Mouse (Mus musculus): ENCODE measurements at regions not wholly inside any gene's neighbourhood (a gene's known extent, or its start where the extent isn't known, plus 50 kb on each side); places are given as distances from the start of the nearest gene placed in this dataset.

- TF ChIP-seq HCFC1 (IDR thresholded peaks at IDR 0.05; ENCODE audit: borderline replicate concordance, insufficient read depth, low read length) (no peak), ZNF384 (IDR thresholded peaks at IDR 0.05; ENCODE audit: low read depth, low read length) (no peak), ZC3H11A (IDR thresholded peaks at IDR 0.05; ENCODE audit: borderline replicate concordance, low read depth, low read length) (no peak), MAFK (IDR thresholded peaks at IDR 0.05; ENCODE audit: insufficient read depth, low read depth, low read length) (no peak), CHD2 (IDR thresholded peaks at IDR 0.05; ENCODE audit: low read depth, low read length) (no peak)
- Histone ChIP-seq H3K9me3 (ENCODE audit: control insufficient read depth, insufficient read depth, low read depth, low read length) (no peaks in the 10 kb centered on the region), H3K27ac (ENCODE audit: insufficient read depth, low read depth, low read length, poor library complexity, severe bottlenecking) (no peak overlapping the region), H3K4me1 (ENCODE audit: control insufficient read depth in 2 of 2, insufficient read depth in 2 of 2, low read length in 2 of 2, poor library complexity in 1 of 2) (no peaks in the 10 kb centered on the region), H3K36me3 (ENCODE audit: control insufficient read depth, insufficient read depth, low read length, poor library complexity, severe bottlenecking) (no peaks in the 10 kb centered on the region), H3K4me3 (ENCODE audit: insufficient read depth in 1 of 2, low read depth in 1 of 2, low read length in 2 of 2, poor library complexity in 1 of 2, severe bottlenecking in 1 of 2) (no peak overlapping the region), H3K9ac (ENCODE audit: insufficient read depth, low read depth, low read length, poor library complexity, severe bottlenecking) (no peak overlapping the region)
- in situ Hi-C loops (cut with MboI; ENCODE audit: low sequenced_read_pairs in 2 of 2, unreplicated experiment in 2 of 2) = no loop called here
- DNase-seq (ENCODE audit: low read depth, low spot score) = no peak
These were observed 273.3 kb downstream of the Rybp start for GRCm38 (mm10) chr6:100013949-100014348.

- H3K9me3 ChIP-seq (ENCODE audit: control insufficient read depth, insufficient read depth, low read depth, low read length) = no peaks in the 10 kb centered on the region
- no peak for TF ChIP-seq CHD2 (IDR thresholded peaks at IDR 0.05; ENCODE audit: low read depth, low read length)
- TF ChIP-seq ZC3H11A (IDR thresholded peaks at IDR 0.05; ENCODE audit: borderline replicate concordance, low read depth, low read length) = no peak
- TF ChIP-seq MAFK (IDR thresholded peaks at IDR 0.05; ENCODE audit: insufficient read depth, low read depth, low read length) = no peak
- TF ChIP-seq ZNF384 (IDR thresholded peaks at IDR 0.05; ENCODE audit: low read depth, low read length) = no peak
- no peak for TF ChIP-seq HCFC1 (IDR thresholded peaks at IDR 0.05; ENCODE audit: borderline replicate concordance, insufficient read depth, low read length)
- no peak for DNase-seq (ENCODE audit: low read depth, low spot score)
- no peaks in the 10 kb centered on the region for H3K36me3 ChIP-seq (ENCODE audit: control insufficient read depth, insufficient read depth, low read length, poor library complexity, severe bottlenecking)
- no peak overlapping the region for H3K9ac ChIP-seq (ENCODE audit: insufficient read depth, low read depth, low read length, poor library complexity, severe bottlenecking)
- in situ Hi-C loops (cut with MboI; ENCODE audit: low sequenced_read_pairs in 2 of 2, unreplicated experiment in 2 of 2) = no loop called here
- no peaks in the 10 kb centered on the region for H3K4me1 ChIP-seq (ENCODE audit: control insufficient read depth in 2 of 2, insufficient read depth in 2 of 2, low read length in 2 of 2, poor library complexity in 1 of 2)
- H3K27ac ChIP-seq (ENCODE audit: insufficient read depth, low read depth, low read length, poor library complexity, severe bottlenecking) = no peak overlapping the region
- H3K4me3 ChIP-seq (ENCODE audit: insufficient read depth in 1 of 2, low read depth in 1 of 2, low read length in 2 of 2, poor library complexity in 1 of 2, severe bottlenecking in 1 of 2) = no peak overlapping the region
These were observed 275.7 kb downstream of the Rybp start for GRCm38 (mm10) chr6:100011520-100012062.

- H3K9ac ChIP-seq (ENCODE audit: insufficient read depth, low read depth, low read length, poor library complexity, severe bottlenecking) = no peak overlapping the region
- no peak overlapping the region for H3K4me3 ChIP-seq (ENCODE audit: insufficient read depth in 1 of 2, low read depth in 1 of 2, low read length in 2 of 2, poor library complexity in 1 of 2, severe bottlenecking in 1 of 2)
- no peaks in the 10 kb centered on the region for H3K4me1 ChIP-seq (ENCODE audit: control insufficient read depth in 2 of 2, insufficient read depth in 2 of 2, low read length in 2 of 2, poor library complexity in 1 of 2)
- no peak for TF ChIP-seq CHD2 (IDR thresholded peaks at IDR 0.05; ENCODE audit: low read depth, low read length)
- DNase-seq (ENCODE audit: low read depth, low spot score) = no peak
- no peak overlapping the region for H3K27ac ChIP-seq (ENCODE audit: insufficient read depth, low read depth, low read length, poor library complexity, severe bottlenecking)
- H3K36me3 ChIP-seq (ENCODE audit: control insufficient read depth, insufficient read depth, low read length, poor library complexity, severe bottlenecking) = no peaks in the 10 kb centered on the region
- no peaks in the 10 kb centered on the region for H3K9me3 ChIP-seq (ENCODE audit: control insufficient read depth, insufficient read depth, low read depth, low read length)
- in situ Hi-C loops (cut with MboI; ENCODE audit: low sequenced_read_pairs in 2 of 2, unreplicated experiment in 2 of 2) = no loop called here
These were observed 276.3 kb downstream of the Rybp start for GRCm38 (mm10) chr6:100010954-100011481.

GRCm38 (mm10) chr6:99999711-100000365 lies 273.6 kb upstream of the Prok2 start:
- H3K4me3 ChIP-seq (ENCODE audit: insufficient read depth in 1 of 2, low read depth in 1 of 2, low read length in 2 of 2, poor library complexity in 1 of 2, severe bottlenecking in 1 of 2) = no peak overlapping the region
- in situ Hi-C loops (cut with MboI; ENCODE audit: low sequenced_read_pairs in 2 of 2, unreplicated experiment in 2 of 2) = no loop called here

More at GRCm38 (mm10) chr6:99999711-100000365, 273.6 kb upstream of the Prok2 start:
- TF ChIP-seq HCFC1 (IDR thresholded peaks at IDR 0.05; ENCODE audit: borderline replicate concordance, insufficient read depth, low read length) (no peak), ZNF384 (IDR thresholded peaks at IDR 0.05; ENCODE audit: low read depth, low read length) (no peak), MAFK (IDR thresholded peaks at IDR 0.05; ENCODE audit: insufficient read depth, low read depth, low read length) (no peak), ZC3H11A (IDR thresholded peaks at IDR 0.05; ENCODE audit: borderline replicate concordance, low read depth, low read length) (no peak), CHD2 (IDR thresholded peaks at IDR 0.05; ENCODE audit: low read depth, low read length) (no peak)
- no peaks in the 10 kb centered on the region for H3K9me3 ChIP-seq (ENCODE audit: control insufficient read depth, insufficient read depth, low read depth, low read length)
- no peak overlapping the region for H3K9ac ChIP-seq (ENCODE audit: insufficient read depth, low read depth, low read length, poor library complexity, severe bottlenecking)
- H3K4me1 ChIP-seq (ENCODE audit: control insufficient read depth in 2 of 2, insufficient read depth in 2 of 2, low read length in 2 of 2, poor library complexity in 1 of 2) = 0 out of 4 replicates have a peak, but pooled peaks cover 0 to 1% of the 10 kb centered on the region in 2 experiments
- no peak overlapping the region for H3K27ac ChIP-seq (ENCODE audit: insufficient read depth, low read depth, low read length, poor library complexity, severe bottlenecking)
- H3K36me3 ChIP-seq (ENCODE audit: control insufficient read depth, insufficient read depth, low read length, poor library complexity, severe bottlenecking) = no peaks in the 10 kb centered on the region
- no peak for DNase-seq (ENCODE audit: low read depth, low spot score)
